Mouse (Mus musculus) macrophage (primary cell): ENCODE data around the gene Wnt9b. TPM values are rescaled to one million over a fixed set of nuclear protein-coding genes. Genes with fewer than 3 reads are reported as not detected.
"Not testable (repeated sequence)": the region's sequence is repeated elsewhere in the genome, so short reads cannot be mapped to it uniquely, and the experiment has no call there.

Experiments used
- H3K27ac ChIP-seq: fragments of 350-480 bp; formaldehyde crosslinking; 2 replicates; pipeline ENCODE4 v1.9.0; 2021
- H3K36me3 ChIP-seq: fragments of 350-480 bp; formaldehyde crosslinking; 2 replicates; pipeline ENCODE4 v1.9.0; 2021; ENCODE audit errors: inconsistent target
- H3K4me3 ChIP-seq: fragments of 350-480 bp; formaldehyde crosslinking; 2 replicates; pipeline ENCODE4 v1.9.0; 2021; ENCODE audit errors: inconsistent target
- H3K79me2 ChIP-seq: fragments of 350-480 bp; formaldehyde crosslinking; 2 replicates; pipeline ENCODE4 v1.9.0; 2021; ENCODE audit errors: inconsistent target
- WGBS: methylation state at CpG from one replicate; pipeline ENCODE4 v1.1.7; 2026; ENCODE audit warnings: inconsistent platforms; ENCODE audit not compliant: missing documents; 5-methylcytosine and 5-hydroxymethylcytosine counted together
- polyA plus RNA-seq: library from polyadenylated mRNA; stranded (reverse); fragments of 250-400 nt; gene quantifications from 3 replicates; pipeline ENCODE4 v1.2.4, GENCODE M21; 2018; ENCODE audit warnings: inconsistent platforms
- total RNA-seq, 78 experiments: library from RNA; depleted of rRNA; stranded (reverse); fragments of 250-400 nt; gene quantifications; 1 replicate in 9 of 78; 2 replicates in 24 of 78; 3 replicates in 43 of 78; 4 replicates in 2 of 78; pipeline ENCODE4 v1.2.4; 2018; ENCODE audit warnings: inconsistent platforms in 56 of 78

Wnt9b gene
- not detected for total RNA-seq (2018; cell fraction: chromatin; rRNA removed)
- total RNA-seq (2018; cell fraction: cytosol; rRNA removed) = not detected
- not detected for total RNA-seq (2018; cell fraction: nucleus; rRNA removed)
- polyA plus RNA-seq = not detected in 3 replicates

GRCm38 (mm10) chr11:103749306-103750089 is at the start of gene Wnt9b:
Gene Wnt9b (minus strand): TSS chr11:103749821.
- 3% methylated on average over 68 of the region's 68 CpGs for WGBS
- Histone ChIP-seq H3K27ac (no peak within 1 kb of the TSS), H3K79me2 (no peaks in the 10 kb centered on the region), H3K36me3 (no peaks in the 10 kb centered on the region), H3K4me3 (no peak within 1 kb of the TSS)

GRCm38 (mm10) chr11:103789951-103790350 is 40.3 kb upstream of the Wnt9b start:
- Histone ChIP-seq H3K4me3 (no peak overlapping the region), H3K79me2 (no peaks in the 10 kb centered on the region), H3K27ac (no peak overlapping the region), H3K36me3 (no peaks in the 10 kb centered on the region)
- WGBS = 44% methylated on average over 5 of the region's 5 CpGs

- 52% methylated on average over 9 of the region's 9 CpGs for WGBS
- no peak overlapping the region for H3K27ac ChIP-seq
- H3K4me3 ChIP-seq = no peak overlapping the region
- H3K79me2 ChIP-seq = no peaks in the 10 kb centered on the region
- no peaks in the 10 kb centered on the region for H3K36me3 ChIP-seq
Observed at GRCm38 (mm10) chr11:103780152-103780551, 30.5 kb upstream of the Wnt9b start.

- Histone ChIP-seq H3K79me2 (no peaks in the 10 kb centered on the region), H3K27ac (no peak overlapping the region), H3K4me3 (no peak overlapping the region), H3K36me3 (no peaks in the 10 kb centered on the region)
- WGBS = 3% methylated on average over 18 of the region's 19 CpGs
Observed at GRCm38 (mm10) chr11:103774228-103774530, 24.6 kb upstream of the Wnt9b start.

- Histone ChIP-seq H3K27ac (no peak within 1 kb of the TSS), H3K79me2 (no peaks in the 10 kb centered on the region), H3K4me3 (no peak within 1 kb of the TSS), H3K36me3 (no peaks in the 10 kb centered on the region)
- WGBS = 3% methylated on average over 58 of the region's 60 CpGs
Observed at GRCm38 (mm10) chr11:103773387-103774227, 24.0 kb upstream of the Wnt9b start, which contains the start of gene Wnt3. Gene Wnt3 (plus strand): TSS chr11:103774150.

GRCm38 (mm10) chr11:103772505-103773386 is 23.1 kb upstream of the Wnt9b start:
- no peak overlapping the region for H3K4me3 ChIP-seq
- no peak overlapping the region for H3K27ac ChIP-seq
- WGBS = 4% methylated on average over 21 of the region's 23 CpGs

GRCm38 (mm10) chr11:103771160-103771817 is 21.7 kb upstream of the Wnt9b start:
- Histone ChIP-seq H3K79me2 (no peaks in the 10 kb centered on the region), H3K36me3 (no peaks in the 10 kb centered on the region), H3K27ac (no peak overlapping the region), H3K4me3 (no peak overlapping the region)
- WGBS = 6% methylated on average over 19 of the region's 19 CpGs

More at GRCm38 (mm10) chr11:103772505-103773386, 23.1 kb upstream of the Wnt9b start:
- Histone ChIP-seq H3K79me2 (no peaks in the 10 kb centered on the region), H3K36me3 (no peaks in the 10 kb centered on the region)

- H3K4me3 ChIP-seq = no peak overlapping the region
- WGBS = 50% methylated on average over 4 of the region's 6 CpGs
- no peaks in the 10 kb centered on the region for H3K79me2 ChIP-seq
- H3K36me3 ChIP-seq = no peaks in the 10 kb centered on the region
- no peak overlapping the region for H3K27ac ChIP-seq
Observed at GRCm38 (mm10) chr11:103765556-103766011, 16.0 kb upstream of the Wnt9b start.

- H3K27ac ChIP-seq = no peak overlapping the region
- no peak overlapping the region for H3K4me3 ChIP-seq
- 72% methylated on average over 4 of the region's 6 CpGs for WGBS
- no peaks in the 10 kb centered on the region for H3K36me3 ChIP-seq
- no peaks in the 10 kb centered on the region for H3K79me2 ChIP-seq
Observed at GRCm38 (mm10) chr11:103764601-103765000, 15.0 kb upstream of the Wnt9b start.

GRCm38 (mm10) chr11:103763410-103764163 is 14.0 kb upstream of the Wnt9b start:
- H3K27ac ChIP-seq = no peak overlapping the region
- 34% methylated on average over 10 of the region's 10 CpGs for WGBS
- no peaks in the 10 kb centered on the region for H3K36me3 ChIP-seq
- no peak overlapping the region for H3K4me3 ChIP-seq
- no peaks in the 10 kb centered on the region for H3K79me2 ChIP-seq

- not testable (repeated sequence) for H3K79me2 ChIP-seq, H3K27ac ChIP-seq, H3K4me3 ChIP-seq, H3K36me3 ChIP-seq
- 92% methylated on average over 1 of the region's 5 CpGs for WGBS
Observed at GRCm38 (mm10) chr11:103760891-103761290, 11.3 kb upstream of the Wnt9b start.

- 67% methylated on average over 7 of the region's 7 CpGs for WGBS
- Histone ChIP-seq H3K79me2 (no peaks in the 10 kb centered on the region), H3K4me3 (no peak overlapping the region), H3K27ac (no peak overlapping the region), H3K36me3 (no peaks in the 10 kb centered on the region)
Observed at GRCm38 (mm10) chr11:103760101-103760500, 10.5 kb upstream of the Wnt9b start.

- H3K27ac ChIP-seq = no peak overlapping the region
- 4% methylated on average over 6 of the region's 6 CpGs for WGBS
- no peaks in the 10 kb centered on the region for H3K36me3 ChIP-seq
- H3K4me3 ChIP-seq = no peak overlapping the region
- no peaks in the 10 kb centered on the region for H3K79me2 ChIP-seq
Observed at GRCm38 (mm10) chr11:103758706-103759105, 9.1 kb upstream of the Wnt9b start.
